In genomic region chr11:59450230-59450771, GRCm38 (mm10) we compare ENCODE assay signal across 8 mouse cellular contexts. TPM values are rescaled to one million over a fixed set of nuclear protein-coding genes. Genes with fewer than 3 reads are reported as not detected.
DNase-seq lines count a peak whose midpoint lies in the region; ATAC-seq and TF ChIP-seq lines count a peak whose summit lies in the region.

No protein-coding gene starts in this region.

- WGBS in kidney, embryonic 14.5 days, result under 1% methylated on average over 38 of the region's 38 CpGs
- 2% methylated on average over 38 of the region's 38 CpGs for WGBS in embryonic facial prominence, embryonic 11.5 days
- under 1% methylated on average over 38 of the region's 38 CpGs for WGBS in intestine, embryonic 14.5 days

- H3K27me3 ChIP-seq in kidney, embryonic 14.5 days (ENCODE audit: control insufficient read depth, insufficient read depth, low read length), result no peaks in the 10 kb centered on the region
- H3K27me3 ChIP-seq in G1E (ENCODE audit: insufficient read depth, low read length), result no peaks in the 10 kb centered on the region
- H3K27me3 ChIP-seq in embryonic facial prominence, embryonic 11.5 days (ENCODE audit: control insufficient read depth, insufficient read depth, low read length), result no peaks in the 10 kb centered on the region
- H3K27me3 ChIP-seq in intestine, embryonic 14.5 days (replicated peaks; ENCODE audit: control insufficient read depth, insufficient read depth, low read length), result no peaks in the 10 kb centered on the region

- H3K36me3 ChIP-seq in kidney, embryonic 14.5 days (ENCODE audit: control insufficient read depth, insufficient read depth, low read length), result peaks cover 26% of the 10 kb centered on the region
- H3K36me3 ChIP-seq in G1E (replicated peaks), result peaks cover 59% of the 10 kb centered on the region
- peaks cover 5% of the 10 kb centered on the region for H3K36me3 ChIP-seq in embryonic facial prominence, embryonic 11.5 days (replicated peaks; ENCODE audit: control insufficient read depth, insufficient read depth, low read depth, low read length)
- peaks cover 38% of the 10 kb centered on the region for H3K36me3 ChIP-seq in intestine, embryonic 14.5 days (ENCODE audit: control insufficient read depth, insufficient read depth, low read length)

- no peaks in the 10 kb centered on the region for H3K9me3 ChIP-seq in kidney, embryonic 14.5 days (ENCODE audit: control insufficient read depth, low read length)
- no peaks in the 10 kb centered on the region for H3K9me3 ChIP-seq in G1E (replicated peaks)
- no peaks in the 10 kb centered on the region for H3K9me3 ChIP-seq in embryonic facial prominence, embryonic 11.5 days (replicated peaks; ENCODE audit: control insufficient read depth, low read length)
- no peaks in the 10 kb centered on the region for H3K9me3 ChIP-seq in intestine, embryonic 14.5 days (ENCODE audit: control insufficient read depth, low read length)

- peak overlapping the region; percentile 80 for H3K9ac ChIP-seq in kidney, embryonic 14.5 days (ENCODE audit: low read depth, low read length)
- H3K9ac ChIP-seq in embryonic facial prominence, embryonic 11.5 days (replicated peaks; ENCODE audit: low read length), result peak overlapping the region; percentile 80
- H3K9ac ChIP-seq in intestine, embryonic 14.5 days (ENCODE audit: low read length), result peak overlapping the region; percentile 75

- peak; percentile 65 for ATAC-seq in kidney, embryonic 14.5 days (ENCODE audit: low FRiP score, low TSS enrichment)
- ATAC-seq in G1E (ENCODE audit: extremely low read depth, insufficient number of reproducible peaks, low FRiP score, poor library complexity, severe bottlenecking), result 0 out of 2 replicates have a peak, but pooled peaks have one; percentile 42
- ATAC-seq in embryonic facial prominence, embryonic 11.5 days (replicated peaks; ENCODE audit: insufficient number of reproducible peaks, low FRiP score, low TSS enrichment, low read depth), result peak; percentile 54
- peak; percentile 78 for ATAC-seq in intestine, embryonic 14.5 days (replicated peaks; ENCODE audit: low FRiP score, low TSS enrichment, low read depth)
- peak; percentile 69 for ATAC-seq in megakaryocyte progenitor cell, adult 5-6 weeks (replicated peaks; ENCODE audit: poor library complexity)

- H3K27ac ChIP-seq in kidney, embryonic 14.5 days (ENCODE audit: low read depth, low read length), result peak overlapping the region; percentile 66
- H3K27ac ChIP-seq in embryonic facial prominence, embryonic 11.5 days (replicated peaks; ENCODE audit: low read depth, low read length), result no peak overlapping the region; the same call in 1 of the 2 replicates
- H3K27ac ChIP-seq in intestine, embryonic 14.5 days (ENCODE audit: low read depth), result peak overlapping the region; percentile 77; the same call in 1 of the 2 replicates

- no peak for TF ChIP-seq CTCF in G1E (IDR thresholded peaks at IDR 0.05; ENCODE audit: low read depth, low read length)

- peak overlapping the region; percentile 83 for H3K4me3 ChIP-seq in kidney, embryonic 14.5 days (ENCODE audit: low read length)
- H3K4me3 ChIP-seq in G1E (ENCODE audit: low read depth, low read length), result peak overlapping the region; percentile 87
- peak overlapping the region; percentile 82 for H3K4me3 ChIP-seq in embryonic facial prominence, embryonic 11.5 days (ENCODE audit: low read depth, low read length)
- H3K4me3 ChIP-seq in intestine, embryonic 14.5 days (ENCODE audit: low read depth, low read length), result peak overlapping the region; percentile 87

- peaks cover 19% of the 10 kb centered on the region for H3K4me1 ChIP-seq in kidney, embryonic 14.5 days (ENCODE audit: control insufficient read depth, insufficient read depth, low read length)
- H3K4me1 ChIP-seq in G1E (ENCODE audit: insufficient read depth, low read depth, low read length), result peaks cover 34% of the 10 kb centered on the region
- H3K4me1 ChIP-seq in embryonic facial prominence, embryonic 11.5 days (ENCODE audit: control insufficient read depth, insufficient read depth, low read length), result no peaks in the 10 kb centered on the region; the same call in 1 of the 2 replicates
- peaks cover 16% of the 10 kb centered on the region for H3K4me1 ChIP-seq in intestine, embryonic 14.5 days (replicated peaks; ENCODE audit: control insufficient read depth, insufficient read depth, low read length)

- peak overlapping the region; percentile 91 for H3K4me2 ChIP-seq in kidney, embryonic 14.5 days (replicated peaks; ENCODE audit: low read depth, low read length)
- peak overlapping the region; percentile 90 for H3K4me2 ChIP-seq in embryonic facial prominence, embryonic 11.5 days (ENCODE audit: low read depth, low read length)
- H3K4me2 ChIP-seq in intestine, embryonic 14.5 days (ENCODE audit: low read length), result peak overlapping the region; percentile 95

- no peak for DNase-seq in kidney, adult 18-20 months
- no peak for DNase-seq in G1E (ENCODE audit: low spot score)
- DNase-seq in embryonic facial prominence, embryonic 11.5 days (ENCODE audit: low spot score), result peak; percentile 21
- no peak for DNase-seq in intestine, embryonic 14.5 days (ENCODE audit: low spot score)
- peak; percentile 69 to 72 for DNase-seq in thymus, postnatal 36 days
- DNase-seq in urinary bladder, postnatal 25 days (ENCODE audit: low spot score), result no peak

RNA-seq across cellular contexts. Expression of gene Jmjd4, which starts 0.5 kb away (rescaled TPM):
- 10.2 and 15.1 TPM in 2 replicates for polyA plus RNA-seq in kidney, embryonic 14.5 days (2014; fragmentation: Nextera tagmentation; extraction: Ambion mirVana)
- total RNA-seq in G1E (2014; fragmentation: Nextera tagmentation) (11.7 and 14.8 TPM in 2 replicates), G1E (2017) (10.7 and 12.9 TPM in 2 replicates)
- polyA plus RNA-seq in G1E (2012), result 7.4 and 8.4 TPM in 2 replicates
- polyA plus RNA-seq in embryonic facial prominence, embryonic 11.5 days (2014; fragmentation: Nextera tagmentation; extraction: Ambion mirVana), result 16.1 and 16.2 TPM in 2 replicates
- polyA plus RNA-seq in intestine, embryonic 14.5 days (2014; fragmentation: Nextera tagmentation; extraction: Ambion mirVana), result 11.1 and 12.4 TPM in 2 replicates
- total RNA-seq in megakaryocyte progenitor cell, adult 5-6 weeks (2015), result 4.8 and 5.5 TPM in 2 replicates
- total RNA-seq in megakaryocyte progenitor cell, adult 5-6 weeks (2017), result 6.4 TPM in 2 replicates

RNA-seq across cellular contexts. Expression of gene Snap47, which starts 0.7 kb away (rescaled TPM):
- 98.4 and 108 TPM in 2 replicates for polyA plus RNA-seq in kidney, embryonic 14.5 days (2014; fragmentation: Nextera tagmentation; extraction: Ambion mirVana)
- 27.9 and 29.4 TPM in 2 replicates for total RNA-seq in G1E (2014; fragmentation: Nextera tagmentation)
- 34.9 and 35.7 TPM in 2 replicates for total RNA-seq in G1E (2017)
- polyA plus RNA-seq in G1E (2012), result 10.2 and 13.3 TPM in 2 replicates
- 177 and 191 TPM in 2 replicates for polyA plus RNA-seq in embryonic facial prominence, embryonic 11.5 days (2014; fragmentation: Nextera tagmentation; extraction: Ambion mirVana)
- polyA plus RNA-seq in intestine, embryonic 14.5 days (2014; fragmentation: Nextera tagmentation; extraction: Ambion mirVana), result 96.7 and 100 TPM in 2 replicates
- 4.9 and 7.0 TPM in 2 replicates for total RNA-seq in megakaryocyte progenitor cell, adult 5-6 weeks (2015)
- 6.2 and 7.8 TPM in 2 replicates for total RNA-seq in megakaryocyte progenitor cell, adult 5-6 weeks (2017)

RNA-seq across cellular contexts. Expression of gene Zfp867, which starts 22.0 kb away (rescaled TPM):
- polyA plus RNA-seq in kidney, embryonic 14.5 days (2014; fragmentation: Nextera tagmentation; extraction: Ambion mirVana), result 9.9 and 10.3 TPM in 2 replicates
- total RNA-seq in G1E (2014; fragmentation: Nextera tagmentation), result 4.5 and 4.7 TPM in 2 replicates
- 3.0 and 4.2 TPM in 2 replicates for total RNA-seq in G1E (2017)
- polyA plus RNA-seq in G1E (2012), result 0.03 and 0.07 TPM in 2 replicates
- polyA plus RNA-seq in embryonic facial prominence, embryonic 11.5 days (2014; fragmentation: Nextera tagmentation; extraction: Ambion mirVana), result 10.3 and 11.8 TPM in 2 replicates
- polyA plus RNA-seq in intestine, embryonic 14.5 days (2014; fragmentation: Nextera tagmentation; extraction: Ambion mirVana), result 7.4 and 7.6 TPM in 2 replicates
- 1.8 and 1.9 TPM in 2 replicates for total RNA-seq in megakaryocyte progenitor cell, adult 5-6 weeks (2015)
- 0.58 and 2.7 TPM in 2 replicates for total RNA-seq in megakaryocyte progenitor cell, adult 5-6 weeks (2017)

Comparison
In these comparisons a context has a peak if more than half of its experiments do, and no peak if none do; other contexts are left out.
1. DNase-seq: peak in embryonic facial prominence, embryonic 11.5 days (single experiment) and thymus, postnatal 36 days (2 of 2); none in kidney, adult 18-20 months (single experiment), G1E (single experiment), intestine, embryonic 14.5 days (single experiment) and urinary bladder, postnatal 25 days (single experiment).
2. Peak in every context shown above with its lines, with median percentiles within 50 percentile points of each other: ATAC-seq, H3K4me2 ChIP-seq, H3K4me3 ChIP-seq and H3K9ac ChIP-seq.